Mouse (Mus musculus) olfactory bulb, adult 2 months (tissue): ENCODE measurements around the gene Adprh.

ENCODE experiments used
- CTCF ChIP-seq: fragments of 200-500 bp; IDR thresholded peaks from 2 replicates; pipeline ENCODE4 v1.5.1; 2012; ENCODE audit warnings: low read depth, mild to moderate bottlenecking, low read length, moderate library complexity; ENCODE audit not compliant: insufficient read depth
- POLR2A ChIP-seq: fragments of 200-500 bp; IDR thresholded peaks from 2 replicates; pipeline ENCODE4 v1.6.1; 2012; ENCODE audit warnings: mild to moderate bottlenecking, low read depth, low read length, moderate library complexity; ENCODE audit not compliant: insufficient read depth

DNA sequence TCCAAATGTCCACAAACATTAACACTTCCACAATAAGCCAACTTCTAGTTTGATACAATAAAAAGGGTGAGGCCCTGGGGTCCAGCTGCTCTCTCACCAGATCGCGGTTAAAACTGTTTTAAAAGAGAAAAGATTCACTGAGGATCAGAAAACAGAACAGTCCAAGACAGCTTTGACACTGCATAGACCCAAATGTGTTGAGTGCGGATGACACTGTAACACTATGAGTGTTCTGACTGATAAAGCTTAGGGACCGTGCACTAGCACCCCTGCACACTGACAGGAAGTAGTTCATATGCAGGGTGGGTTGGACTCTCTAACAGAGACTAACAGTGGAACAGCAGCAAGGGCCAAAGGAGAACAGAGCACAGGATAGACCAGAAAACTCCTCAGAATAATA is 1.4 kb upstream of the Adprh start:
- TF ChIP-seq CTCF: no peak
- no peak for TF ChIP-seq POLR2A
